Mouse (Mus musculus) embryonic facial prominence, embryonic 11.5 days (tissue): ENCODE data around the gene Tppp3. TPM values are rescaled to one million over a fixed set of nuclear protein-coding genes. Genes with fewer than 3 reads are reported as not detected.

Experiments
- ATAC-seq: fragments of 200-750 bp; cut with Nextera tagmentation; replicated peaks from 2 replicates; pipeline ENCODE4 v1.8.0; 2017; ENCODE audit warnings: low read depth; ENCODE audit not compliant: insufficient number of reproducible peaks, low FRiP score, low TSS enrichment
- DNase-seq: peaks from one replicate; pipeline ENCODE4 v3.0.0-alpha.2; 2015; ENCODE audit warnings: low spot score
- H3K27ac ChIP-seq: fragments of 300-500 bp; sonication (generic); replicated peaks from 2 replicates; pipeline ENCODE4 v1.5.1; 2014; ENCODE audit warnings: mild to moderate bottlenecking, low read depth, low read length, control low read depth
- H3K27me3 ChIP-seq: fragments of 300-500 bp; sonication (generic); 2 replicates; pipeline ENCODE4 v1.6.1; 2014; ENCODE audit warnings: mild to moderate bottlenecking, low read length, moderate library complexity, mixed read lengths; ENCODE audit not compliant: control insufficient read depth, insufficient read depth
- H3K36me3 ChIP-seq: fragments of 300-500 bp; sonication (generic); replicated peaks from 2 replicates; pipeline ENCODE4 v1.6.1; 2014; ENCODE audit warnings: low read depth, mild to moderate bottlenecking, low read length, moderate library complexity, mixed read lengths; ENCODE audit not compliant: control insufficient read depth, insufficient read depth
- H3K4me1 ChIP-seq: fragments of 300-500 bp; sonication (generic); 2 replicates; pipeline ENCODE4 v1.6.1; 2014; ENCODE audit warnings: low read length, mixed read lengths; ENCODE audit not compliant: control insufficient read depth, insufficient read depth
- H3K4me2 ChIP-seq: fragments of 300-500 bp; sonication (generic); 2 replicates; pipeline ENCODE4 v1.6.1; 2014; ENCODE audit warnings: low read depth, mild to moderate bottlenecking, control low read depth, low read length, moderate library complexity
- H3K4me3 ChIP-seq: fragments of 300-500 bp; sonication (generic); 2 replicates; pipeline ENCODE4 v1.5.1; 2014; ENCODE audit warnings: low read depth, low read length, control low read depth
- H3K9ac ChIP-seq: fragments of 300-500 bp; sonication (generic); replicated peaks from 2 replicates; pipeline ENCODE4 v1.6.1; 2014; ENCODE audit warnings: mild to moderate bottlenecking, control low read depth, low read length
- H3K9me3 ChIP-seq: fragments of 300-500 bp; sonication (generic); replicated peaks from 2 replicates; pipeline ENCODE4 v1.6.1; 2016; ENCODE audit warnings: mild to moderate bottlenecking, low read length, inconsistent platforms, mixed read lengths; ENCODE audit not compliant: control insufficient read depth
- WGBS: fragments of 180-500 bp; shearing (Covaris S2); extraction: QIAGEN DNeasy Blood & Tissue Kit; methylation state at CpG from one replicate; pipeline ENCODE4 v1.1.7; 2014; 5-methylcytosine and 5-hydroxymethylcytosine counted together
- polyA plus RNA-seq: library from polyadenylated mRNA; unstranded; fragments of >200 nt; fragmentation: Nextera tagmentation; extraction: Ambion mirVana; gene quantifications from 2 replicates; pipeline ENCODE4 v1.2.1, GENCODE M21; 2014

The Tppp3 gene
- polyA plus RNA-seq, 1 experiment from 2014 or later, result 49.5 TPM

GRCm38 (mm10) chr8:105475254-105475653, 3.9 kb upstream of the Tppp3 start:
- H3K4me3 ChIP-seq, result no peak overlapping the region
- ATAC-seq, result no peak
- 57% methylated on average over 4 of the region's 4 CpGs for WGBS
- H3K4me1 ChIP-seq, result peaks cover 11% of the 10 kb centered on the region
- H3K36me3 ChIP-seq, result no peaks in the 10 kb centered on the region
- no peak for DNase-seq
- no peak overlapping the region for H3K27ac ChIP-seq
- H3K9ac ChIP-seq, result no peak overlapping the region
- H3K4me2 ChIP-seq, result no peak overlapping the region
- peaks cover 22% of the 10 kb centered on the region for H3K27me3 ChIP-seq
- no peaks in the 10 kb centered on the region for H3K9me3 ChIP-seq

DNA sequence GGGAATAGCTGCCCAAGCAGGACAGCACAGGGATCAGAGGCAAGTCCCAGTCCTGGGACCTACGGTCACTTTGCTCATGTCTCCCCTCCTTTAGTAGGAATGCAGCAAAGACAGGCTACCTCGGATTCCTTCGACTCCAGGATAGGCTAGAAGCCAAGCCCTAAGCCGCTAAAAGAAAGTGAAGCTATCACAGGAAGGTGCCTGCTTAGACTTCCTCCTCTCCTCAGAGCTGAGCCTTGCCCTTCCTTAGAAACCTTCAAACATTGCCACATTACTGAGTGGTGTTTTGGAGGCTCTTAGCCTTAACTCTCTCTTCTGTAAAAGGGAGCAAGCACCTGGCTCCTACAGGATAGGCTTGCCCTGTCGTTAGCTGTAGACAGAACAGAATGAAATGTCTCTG, 3.4 kb upstream of the Tppp3 start:
- Histone ChIP-seq H3K9ac (no peak overlapping the region), H3K27ac (no peak overlapping the region), H3K4me1 (peaks cover 11% of the 10 kb centered on the region), H3K27me3 (peaks cover 22% of the 10 kb centered on the region), H3K9me3 (no peaks in the 10 kb centered on the region), H3K36me3 (no peaks in the 10 kb centered on the region), H3K4me2 (0 out of 2 replicates have a peak overlapping the region, but pooled peaks have one; percentile 10), H3K4me3 (no peak overlapping the region)
- DNase-seq, result no peak
- no peak for ATAC-seq
- WGBS, result 48% methylated on average over 5 of the region's 5 CpGs

DNA sequence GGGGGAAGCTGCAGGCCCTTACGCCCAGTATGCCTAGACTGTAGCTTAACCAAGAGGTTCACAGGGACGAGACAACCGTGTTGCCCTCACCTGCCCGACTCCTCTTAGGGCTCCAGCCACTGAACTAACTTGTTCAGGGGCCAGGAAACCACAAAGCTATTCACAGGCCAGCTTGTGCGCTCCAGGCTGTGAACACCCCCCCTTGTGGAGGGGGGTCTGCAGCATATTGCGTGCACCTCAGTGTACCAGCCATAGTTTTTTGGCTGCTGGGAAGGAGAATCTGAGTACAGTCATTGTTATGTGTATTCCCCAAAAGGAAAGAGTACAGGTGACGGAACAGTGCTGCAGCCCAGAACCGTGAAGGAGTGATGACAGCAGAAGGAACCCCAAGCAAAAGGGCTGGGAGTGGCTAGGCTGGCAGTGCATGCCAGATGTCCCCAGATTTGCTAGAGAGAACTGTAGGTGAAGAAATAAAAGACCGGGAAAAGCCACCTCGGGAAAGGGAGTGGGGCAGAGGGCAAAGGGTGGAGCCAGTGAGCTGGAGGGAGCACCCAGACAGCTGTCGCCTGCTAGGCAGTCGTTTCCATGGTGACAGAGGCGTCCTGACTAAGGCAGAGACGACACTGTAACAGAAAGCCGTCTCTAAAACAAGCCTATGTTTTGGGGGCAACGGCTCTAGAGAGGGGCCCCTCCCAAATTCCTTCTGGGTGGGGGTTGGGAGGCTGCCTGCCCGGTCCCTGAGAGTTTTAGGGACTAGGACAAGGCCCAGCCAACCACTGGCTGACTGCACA, 2.7 kb upstream of the Tppp3 start:
- peaks cover 22% of the 10 kb centered on the region for H3K27me3 ChIP-seq
- 25% methylated on average over 17 of the region's 17 CpGs for WGBS
- H3K36me3 ChIP-seq, result no peaks in the 10 kb centered on the region
- H3K4me3 ChIP-seq, result no peak overlapping the region
- no peaks in the 10 kb centered on the region for H3K9me3 ChIP-seq
- ATAC-seq (no peak), DNase-seq (peak; percentile 69)
- no peak overlapping the region for H3K27ac ChIP-seq
- 0 out of 2 replicates have a peak overlapping the region, but pooled peaks have one; percentile 10 for H3K4me2 ChIP-seq
- H3K9ac ChIP-seq, result no peak overlapping the region
- peaks cover 11% of the 10 kb centered on the region for H3K4me1 ChIP-seq

DNA sequence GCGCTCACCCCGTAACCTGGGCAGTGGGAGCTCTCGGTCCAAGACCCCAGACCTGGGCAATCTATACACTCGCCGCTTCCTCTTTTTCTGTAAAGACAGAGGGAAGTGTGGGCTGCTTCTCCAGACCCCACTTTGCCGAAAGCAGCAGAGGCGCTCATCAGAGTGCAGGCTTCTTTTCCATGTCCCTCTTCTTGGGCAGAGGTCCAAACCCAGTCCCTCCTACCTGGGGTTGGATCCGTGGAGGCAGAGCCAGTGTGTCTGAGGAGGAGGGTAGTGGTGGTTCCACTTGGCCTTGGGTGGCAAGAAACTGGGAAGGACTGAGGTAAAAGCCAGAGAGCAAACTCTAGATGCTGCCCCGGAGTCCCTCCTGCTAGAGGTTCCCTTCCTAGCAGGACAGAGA, 1.7 kb upstream of the Tppp3 start:
- no peak for DNase-seq
- no peak overlapping the region for H3K27ac ChIP-seq
- no peak overlapping the region for H3K4me3 ChIP-seq
- no peak overlapping the region for H3K4me2 ChIP-seq
- no peaks in the 10 kb centered on the region for H3K36me3 ChIP-seq
- peaks cover 22% of the 10 kb centered on the region for H3K27me3 ChIP-seq
- 41% methylated on average over 9 of the region's 9 CpGs for WGBS
- no peak overlapping the region for H3K9ac ChIP-seq
- H3K9me3 ChIP-seq, result no peaks in the 10 kb centered on the region
- peaks cover 11% of the 10 kb centered on the region for H3K4me1 ChIP-seq
- ATAC-seq, result no peak

- Histone ChIP-seq H3K27me3 (peaks cover 22% of the 10 kb centered on the region), H3K9me3 (no peaks in the 10 kb centered on the region), H3K27ac (no peak overlapping the region), H3K9ac (no peak overlapping the region), H3K4me1 (peaks cover 11% of the 10 kb centered on the region), H3K36me3 (no peaks in the 10 kb centered on the region), H3K4me3 (no peak overlapping the region), H3K4me2 (no peak overlapping the region)
- DNase-seq, result no peak
- WGBS, result 13% methylated on average over 23 of the region's 23 CpGs
- ATAC-seq, result no peak
These were observed 1.1 kb upstream of the Tppp3 start for GRCm38 (mm10) chr8:105472414-105472932.

GRCm38 (mm10) chr8:105470681-105471313, 529 bp downstream of the Tppp3 start:
- peak overlapping the region; percentile 26 for H3K4me3 ChIP-seq
- peak overlapping the region; percentile 47 for H3K4me2 ChIP-seq
- no peak overlapping the region for H3K27ac ChIP-seq
- 19% methylated on average over 11 of the region's 11 CpGs for WGBS
- no peaks in the 10 kb centered on the region for H3K9me3 ChIP-seq
- peaks cover 11% of the 10 kb centered on the region for H3K4me1 ChIP-seq
- peak overlapping the region; percentile 15; the same call in 1 of the 2 replicates for H3K9ac ChIP-seq
- ATAC-seq, result no peak
- H3K27me3 ChIP-seq, result peaks cover 22% of the 10 kb centered on the region
- H3K36me3 ChIP-seq, result no peaks in the 10 kb centered on the region
- DNase-seq, result no peak

DNA sequence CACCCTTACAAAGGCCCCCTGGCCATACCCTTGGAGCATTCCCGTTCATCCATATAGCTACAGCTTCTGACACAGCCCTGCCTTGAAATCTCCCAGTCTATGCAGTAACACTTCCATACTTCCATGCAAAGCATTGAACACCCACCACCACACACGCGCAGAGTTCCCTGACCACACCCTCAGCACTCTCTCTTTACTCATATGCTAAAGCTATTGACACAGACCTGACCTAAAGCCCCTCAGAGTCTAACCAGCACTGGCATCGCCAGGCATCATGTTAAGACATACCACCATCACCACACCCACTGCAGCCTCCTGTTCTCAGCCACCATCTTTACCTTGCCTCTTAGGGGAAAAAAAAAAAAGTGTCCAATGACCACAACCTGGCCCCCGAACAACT, 1.1 kb downstream of the Tppp3 start:
- no peak for DNase-seq
- H3K36me3 ChIP-seq, result no peaks in the 10 kb centered on the region
- H3K27me3 ChIP-seq, result peaks cover 22% of the 10 kb centered on the region
- WGBS, result 84% methylated on average over 5 of the region's 5 CpGs
- H3K27ac ChIP-seq, result no peak overlapping the region
- no peak overlapping the region for H3K4me3 ChIP-seq
- no peak for ATAC-seq
- no peak overlapping the region for H3K4me2 ChIP-seq
- no peaks in the 10 kb centered on the region for H3K9me3 ChIP-seq
- no peak overlapping the region for H3K9ac ChIP-seq
- H3K4me1 ChIP-seq, result peaks cover 11% of the 10 kb centered on the region

GRCm38 (mm10) chr8:105469816-105470215, 1.5 kb downstream of the Tppp3 start:
- Histone ChIP-seq H3K4me2 (no peak overlapping the region; the same call in 1 of the 2 replicates), H3K27ac (no peak overlapping the region), H3K4me3 (no peak overlapping the region), H3K4me1 (peaks cover 11% of the 10 kb centered on the region), H3K9ac (no peak overlapping the region), H3K36me3 (no peaks in the 10 kb centered on the region), H3K27me3 (peaks cover 22% of the 10 kb centered on the region), H3K9me3 (no peaks in the 10 kb centered on the region)
- DNase-seq (no peak), ATAC-seq (no peak)
- 91% methylated on average over 5 of the region's 5 CpGs for WGBS
